Mouse (Mus musculus): ENCODE results near the gene Utrn.

The Utrn gene

DNA sequence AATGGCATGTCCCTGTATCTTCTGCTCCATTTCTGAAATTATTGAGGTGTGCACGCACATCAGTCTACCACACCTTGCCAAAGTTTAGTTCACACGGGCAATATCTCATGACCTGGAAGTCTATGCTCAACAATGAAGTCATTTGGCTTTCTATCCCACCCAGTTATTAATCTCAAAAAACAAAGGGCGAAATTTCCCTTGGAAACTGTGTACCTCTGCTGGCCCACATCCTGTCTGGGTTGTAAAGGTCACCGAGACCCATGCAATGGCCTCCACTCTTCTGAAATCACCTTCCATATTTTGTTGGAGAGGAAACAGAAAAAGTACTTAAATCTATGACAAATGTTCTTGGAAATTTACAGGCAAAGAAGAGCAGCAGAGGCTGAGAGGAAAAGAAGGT is 70.9 kb downstream of the Utrn start:
- no peak for DNase-seq (ENCODE audit: low spot score)

DNA sequence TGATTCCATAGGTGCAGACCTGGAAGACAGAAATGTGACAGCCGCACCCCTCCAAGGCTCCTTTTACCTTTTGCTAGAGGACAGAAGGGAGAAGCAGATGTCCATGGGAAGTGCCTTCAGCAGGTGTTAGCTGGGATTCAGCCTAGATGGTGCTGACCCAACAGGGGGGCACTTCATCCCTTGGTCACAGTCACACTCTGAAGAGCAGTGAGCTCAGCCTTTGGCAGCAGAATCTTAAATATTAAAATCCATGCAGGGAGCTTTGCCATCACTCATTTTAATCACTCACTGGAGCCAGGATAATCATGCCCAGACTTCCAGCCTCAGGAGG is 72.7 kb downstream of the Utrn start:
- DNase-seq (ENCODE audit: low spot score): no peak

DNA sequence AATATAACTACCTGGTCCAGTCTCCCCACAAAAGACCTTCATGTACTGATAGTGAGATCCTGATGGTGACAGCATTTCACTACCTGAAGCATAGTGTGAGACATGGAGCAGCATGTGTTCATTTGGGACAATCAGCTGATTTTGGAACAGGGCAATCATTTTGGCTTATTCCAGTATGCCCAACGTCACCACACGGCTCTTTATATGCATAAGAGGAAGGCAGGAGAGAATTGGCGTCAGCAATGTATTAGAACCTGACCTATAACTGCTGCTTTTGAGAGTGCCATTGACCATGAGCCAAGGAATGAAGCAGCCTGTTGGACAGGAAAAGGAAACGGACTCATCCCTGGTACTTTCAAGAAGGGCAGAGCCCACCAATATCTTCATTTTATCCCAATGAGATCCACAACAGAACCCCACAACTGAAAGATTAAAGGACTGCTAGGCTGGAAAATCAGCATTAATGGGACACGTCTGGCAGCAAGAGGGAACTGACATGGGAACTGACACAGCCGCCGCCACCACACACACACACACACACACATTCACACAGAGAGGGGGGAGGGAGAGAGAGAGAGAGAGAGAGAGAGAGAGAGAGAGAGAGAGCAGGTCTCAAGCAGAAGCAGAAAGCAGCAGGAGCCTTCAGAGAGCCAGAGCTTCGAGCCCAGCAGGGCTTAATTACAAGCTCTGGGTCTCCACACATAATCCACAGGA is 73.2 kb downstream of the Utrn start:
- DNase-seq (ENCODE audit: low spot score): no peak

DNA sequence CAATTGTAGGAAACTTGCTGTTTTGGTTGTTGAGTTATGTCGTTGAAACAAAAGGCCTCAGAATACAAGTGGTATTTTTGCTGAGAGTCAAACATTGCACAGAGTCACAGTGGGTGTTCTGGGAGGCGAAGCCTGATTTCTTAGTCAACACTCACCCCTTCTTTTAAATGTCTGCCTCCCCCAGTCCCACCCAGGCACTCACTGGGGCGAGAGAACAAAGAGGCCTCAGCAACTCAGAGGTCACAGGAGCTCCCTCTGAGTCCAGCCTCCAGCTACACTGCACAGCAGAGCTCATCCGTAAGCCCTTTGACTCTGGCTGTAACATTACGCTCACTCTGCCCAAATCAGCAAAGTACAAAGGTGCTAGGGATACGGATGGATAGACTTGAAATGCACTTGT is 77.1 kb downstream of the Utrn start:
- DNase-seq (ENCODE audit: low spot score): no peak

DNA sequence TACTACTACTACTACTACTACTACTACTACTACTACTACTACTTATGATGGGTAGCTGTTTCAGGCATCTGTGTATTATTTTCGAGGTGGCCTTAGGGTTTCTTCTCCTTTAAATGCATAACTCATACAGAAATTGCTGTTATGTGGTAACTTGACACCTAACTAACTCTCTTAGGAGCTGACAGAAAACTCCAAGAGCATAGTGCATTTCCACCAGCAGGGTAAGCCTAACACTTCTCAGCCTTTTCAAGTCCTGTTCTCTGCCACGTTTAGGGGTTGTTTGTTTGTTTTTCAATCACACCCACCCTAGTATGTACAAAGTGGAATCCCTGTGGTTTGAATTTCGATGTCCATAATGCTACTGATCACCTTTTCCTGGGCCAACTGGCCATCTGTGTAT is 78.3 kb downstream of the Utrn start:
- no peak for DNase-seq (ENCODE audit: low spot score)

- no peak for DNase-seq (ENCODE audit: low spot score)
Measured at GRCm38 (mm10) chr10:12788529-12788928, 80.6 kb downstream of the Utrn start.

DNA sequence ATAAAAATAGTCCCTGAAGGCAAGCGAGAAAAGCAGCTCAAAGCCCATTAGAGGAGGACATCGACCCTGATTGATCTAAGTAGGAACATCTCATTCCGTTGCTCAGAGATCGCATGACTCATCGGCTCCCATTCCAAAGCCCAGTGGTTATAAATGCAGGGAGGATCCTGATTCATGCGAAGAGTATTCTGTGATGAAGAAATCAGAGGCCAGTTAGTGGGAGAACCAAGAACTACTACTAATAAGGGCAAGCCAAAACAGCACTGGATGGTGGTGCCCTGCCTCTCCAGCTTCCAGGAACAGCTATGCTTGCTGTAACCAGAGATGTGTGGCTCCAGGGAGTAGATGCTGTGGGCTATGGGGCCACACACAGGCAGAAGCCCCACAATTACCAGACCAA is 81.2 kb downstream of the Utrn start:
- DNase-seq (ENCODE audit: low spot score): no peak

GRCm38 (mm10) chr10:12785299-12785698 is 83.9 kb downstream of the Utrn start:
- no peak for DNase-seq (ENCODE audit: low spot score)

DNA sequence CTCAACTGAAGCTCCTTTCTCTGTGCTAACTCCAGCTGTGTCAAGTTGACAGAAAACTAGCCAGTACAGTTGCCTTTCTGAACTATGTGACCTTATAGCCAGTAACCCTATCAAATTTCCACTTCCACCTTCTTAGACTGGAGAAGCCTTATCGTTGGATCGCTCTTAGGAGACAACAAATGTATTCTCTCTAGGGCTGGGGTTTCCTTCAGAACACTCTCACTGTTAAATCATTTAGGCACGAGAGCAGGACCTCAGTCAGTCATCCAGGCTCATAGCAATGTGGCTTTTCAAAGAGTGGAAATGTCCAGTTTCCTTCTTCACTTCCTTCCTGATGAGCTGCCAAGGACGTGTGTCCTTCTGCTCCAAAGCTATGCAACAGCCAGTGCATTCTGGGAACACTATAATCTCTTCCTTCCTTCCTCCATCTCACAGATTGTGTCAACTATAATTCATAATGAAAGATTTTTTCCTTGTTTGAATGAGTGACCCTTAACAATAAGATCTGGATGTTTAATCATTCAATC is 87.7 kb downstream of the Utrn start:
- DNase-seq (ENCODE audit: low spot score): no peak

DNA sequence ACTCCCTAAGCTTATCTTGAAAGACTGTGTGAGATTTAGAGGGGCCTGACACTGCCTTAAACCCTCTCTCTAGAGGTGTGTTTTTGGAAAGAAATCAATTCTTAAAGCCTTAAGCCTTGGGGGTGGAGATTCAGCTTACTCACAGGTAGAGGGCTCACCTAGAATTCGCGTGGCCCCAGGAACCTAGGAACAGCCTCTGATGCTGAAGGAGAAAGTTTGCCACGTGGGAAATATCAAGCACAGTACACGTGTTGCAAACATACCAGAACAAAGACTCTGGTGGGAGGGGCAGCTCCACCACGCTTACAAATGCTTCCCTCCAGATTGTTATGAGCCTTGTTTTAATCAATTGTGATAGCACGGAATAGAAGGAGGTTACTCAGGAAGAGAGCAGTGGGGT is 96.0 kb downstream of the Utrn start:
- DNase-seq (ENCODE audit: low spot score): no peak

DNA sequence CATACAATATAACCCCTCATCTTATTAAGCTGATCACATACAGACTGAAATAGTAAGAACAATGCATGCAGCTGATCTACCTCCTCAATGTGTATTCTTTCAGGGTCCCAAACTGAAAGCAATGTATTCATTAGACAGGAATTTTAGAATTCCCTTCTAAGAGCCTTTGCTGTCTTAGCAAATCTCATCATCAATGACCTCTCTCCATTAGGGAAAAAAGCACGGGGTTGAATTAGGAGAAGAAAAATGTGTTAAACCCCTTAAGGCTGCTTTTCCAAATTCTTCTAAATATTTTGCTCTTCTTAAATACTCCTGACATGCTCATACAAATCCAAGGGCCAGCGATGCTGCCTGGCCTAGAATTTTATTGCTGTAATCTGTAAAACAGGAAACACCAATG is 97.7 kb downstream of the Utrn start:
- no peak for DNase-seq (ENCODE audit: low spot score)

GRCm38 (mm10) chr10:12762668-12763067 is 106.5 kb downstream of the Utrn start:
- DNase-seq (ENCODE audit: low spot score): no peak

GRCm38 (mm10) chr10:12758702-12758988 is 110.5 kb downstream of the Utrn start:
- DNase-seq (ENCODE audit: low spot score): no peak

DNA sequence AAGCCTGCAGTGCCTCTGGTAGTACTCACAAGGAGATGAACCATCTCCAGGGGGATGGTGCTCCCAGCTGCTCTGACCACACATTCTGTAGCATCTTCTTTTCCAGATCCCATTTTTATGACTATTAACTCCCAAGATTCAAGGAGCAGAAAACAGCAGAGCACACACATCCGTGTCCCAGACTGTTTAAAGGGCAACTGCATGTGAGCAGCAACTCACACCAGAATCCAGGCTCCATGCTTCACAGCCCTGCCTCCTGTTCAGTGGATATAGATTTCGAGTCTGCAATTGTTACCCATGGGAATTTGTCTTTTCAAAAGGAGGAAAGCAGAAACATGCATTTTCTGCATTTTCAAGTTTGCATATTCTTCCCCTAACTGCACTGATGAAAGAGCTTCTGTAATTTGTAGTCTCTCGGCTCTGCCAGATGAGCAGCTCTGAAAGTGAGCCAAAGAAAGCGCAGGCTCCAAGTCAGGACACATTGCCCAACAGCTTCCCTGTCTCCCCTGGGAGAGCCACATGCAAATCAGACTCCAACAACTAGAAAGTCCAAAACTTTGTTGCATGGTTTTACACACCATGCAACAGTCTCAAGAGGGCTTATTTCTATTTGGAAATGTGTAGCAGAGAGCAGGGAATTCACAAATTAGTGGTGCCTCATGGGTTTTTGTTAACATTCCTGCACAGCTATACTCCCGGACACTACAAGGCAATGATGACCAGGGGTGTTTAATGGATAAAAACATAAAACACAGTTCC is 111.0 kb downstream of the Utrn start:
- DNase-seq (ENCODE audit: low spot score): peak; percentile 36

DNA sequence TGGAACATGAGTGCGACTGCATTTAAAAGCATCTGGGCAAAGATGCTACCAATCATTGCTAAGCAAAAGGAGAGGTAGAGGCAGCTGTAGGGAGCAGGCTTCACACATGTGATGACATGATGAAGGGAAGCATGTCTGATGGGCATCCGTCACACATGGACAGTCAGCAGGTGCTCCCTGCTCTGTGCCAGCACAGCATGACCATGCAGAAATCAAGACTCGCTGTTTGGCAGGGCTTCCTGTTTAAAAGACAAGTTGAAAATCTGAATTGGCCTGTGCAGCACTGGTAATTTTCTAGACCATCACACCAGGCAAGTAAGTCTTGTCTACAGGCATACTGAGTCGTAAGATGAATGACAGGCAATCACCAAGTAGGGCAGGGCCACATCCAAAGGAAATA is 112.5 kb downstream of the Utrn start:
- no peak for DNase-seq (ENCODE audit: low spot score)

- no peak for DNase-seq (ENCODE audit: low spot score)
Measured at GRCm38 (mm10) chr10:12754911-12755310, 114.3 kb downstream of the Utrn start.

- DNase-seq (ENCODE audit: low spot score): no peak
Measured at GRCm38 (mm10) chr10:12754166-12754565, 115.0 kb downstream of the Utrn start.

DNA sequence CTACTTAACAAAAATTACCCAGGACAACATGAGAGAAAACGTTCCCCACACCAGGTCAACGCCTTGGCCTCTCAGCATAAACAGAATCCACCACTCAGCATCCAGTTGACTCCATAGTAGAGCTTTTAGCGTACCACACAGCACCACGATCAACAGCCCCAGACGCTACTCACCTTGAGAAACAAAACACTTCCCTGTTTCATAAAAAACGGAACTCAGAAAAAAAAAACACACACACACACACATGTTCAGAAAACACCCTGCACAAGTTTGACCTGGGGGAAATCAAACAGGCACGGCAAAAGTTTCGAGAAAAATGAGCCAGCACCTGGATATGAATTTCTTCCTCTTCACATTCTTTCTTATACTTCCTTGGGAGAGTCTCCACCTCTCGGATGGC is 125.4 kb downstream of the Utrn start:
- no peak for DNase-seq (ENCODE audit: low spot score)

DNA sequence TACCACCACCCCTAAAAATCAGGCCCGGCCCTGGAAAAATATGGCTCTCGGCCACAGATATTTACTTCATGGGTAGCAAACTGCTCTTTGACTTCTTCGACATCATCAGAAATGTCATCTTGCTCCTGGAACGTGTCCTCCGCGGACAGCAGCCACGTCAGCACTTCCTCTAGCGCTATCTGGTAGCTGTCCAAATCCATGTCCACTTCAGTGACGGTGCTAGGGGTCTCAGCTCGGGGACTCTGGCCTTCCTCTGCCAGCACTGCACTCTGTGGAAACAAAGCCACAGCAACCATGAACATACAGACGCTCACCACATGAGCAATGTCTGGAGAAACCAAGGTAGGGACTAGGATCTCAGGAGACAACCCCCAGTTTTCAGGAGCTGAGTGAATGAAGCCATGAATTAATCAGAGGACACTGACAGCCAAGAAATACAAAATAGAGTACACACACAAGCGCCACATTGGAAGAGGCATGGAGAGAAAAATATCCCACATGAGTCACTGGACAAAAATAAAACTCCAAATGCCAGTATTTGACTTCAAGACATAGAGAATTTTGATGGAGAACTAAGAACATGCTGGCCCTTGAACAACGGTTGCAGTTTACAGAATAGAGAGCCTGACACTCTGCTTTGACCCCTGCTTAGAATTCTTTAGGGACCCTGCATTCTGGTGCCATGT is 129.7 kb downstream of the Utrn start:
- no peak for DNase-seq (ENCODE audit: low spot score)

DNA sequence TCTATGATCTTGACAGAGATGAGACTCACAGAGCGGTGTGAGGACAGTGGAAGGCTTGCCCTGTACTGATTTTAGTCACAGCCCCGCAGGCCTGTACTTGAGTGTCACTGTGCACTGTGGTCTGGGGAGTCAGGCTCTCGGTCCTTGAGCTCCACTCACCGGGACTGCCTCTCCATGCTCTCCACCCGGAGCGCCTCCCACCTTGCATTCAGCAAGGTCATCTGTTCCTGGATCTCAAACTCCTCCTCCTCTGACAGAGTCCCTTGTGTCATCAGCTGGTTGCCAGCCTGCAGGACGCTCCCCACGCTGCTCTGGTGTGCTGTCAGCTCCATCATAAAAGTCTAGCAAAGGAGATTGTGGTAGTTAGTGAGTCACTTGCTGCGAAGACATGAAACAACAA is 131.2 kb downstream of the Utrn start:
- DNase-seq (ENCODE audit: low spot score): no peak

DNA sequence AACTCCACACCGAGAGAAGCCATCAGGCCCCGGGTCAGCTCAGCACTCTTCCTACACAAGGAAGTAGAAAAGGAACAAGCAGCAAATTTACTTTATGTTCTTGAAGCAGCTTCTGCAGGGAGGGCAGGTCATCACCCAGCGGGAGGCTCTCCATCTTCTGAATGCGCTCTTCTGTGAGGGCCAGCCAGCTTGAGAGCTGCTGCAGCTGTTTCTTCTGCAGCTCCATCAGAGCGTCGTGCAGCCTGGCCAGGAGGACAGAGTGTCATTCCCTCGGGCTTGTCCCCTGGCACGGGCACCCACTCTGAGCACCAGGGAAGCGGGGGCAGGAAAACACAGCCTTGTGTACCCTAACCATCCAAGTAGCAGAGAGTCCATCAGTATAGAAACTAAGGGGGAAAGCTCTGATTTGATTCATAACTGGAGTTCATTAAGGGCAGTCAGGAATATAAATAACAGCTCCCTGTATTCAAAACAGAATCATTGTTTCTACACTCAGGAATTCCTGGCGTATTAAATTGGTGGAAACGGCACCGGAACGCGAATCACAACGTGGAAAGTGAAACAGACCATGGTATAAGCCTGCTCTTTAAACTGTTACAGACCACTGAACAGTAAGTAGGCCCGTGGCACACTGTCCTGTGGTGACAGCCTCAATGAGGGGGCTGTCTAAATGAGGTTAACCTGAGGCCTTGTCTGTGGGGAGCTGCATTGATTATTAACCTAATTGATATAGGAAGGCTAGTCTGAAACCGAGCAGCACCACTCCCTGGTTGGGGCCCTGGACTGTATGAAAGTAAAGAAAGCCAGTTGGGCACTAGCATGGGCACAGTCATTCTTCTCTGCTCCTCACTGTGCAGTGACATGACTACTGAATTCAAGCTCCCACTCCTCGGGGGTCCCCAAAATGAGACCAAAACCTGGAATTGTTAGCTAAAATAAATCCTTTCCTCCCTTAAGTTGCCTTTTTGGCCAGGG is 132.0 kb downstream of the Utrn start:
- no peak for DNase-seq (ENCODE audit: low spot score)

DNA sequence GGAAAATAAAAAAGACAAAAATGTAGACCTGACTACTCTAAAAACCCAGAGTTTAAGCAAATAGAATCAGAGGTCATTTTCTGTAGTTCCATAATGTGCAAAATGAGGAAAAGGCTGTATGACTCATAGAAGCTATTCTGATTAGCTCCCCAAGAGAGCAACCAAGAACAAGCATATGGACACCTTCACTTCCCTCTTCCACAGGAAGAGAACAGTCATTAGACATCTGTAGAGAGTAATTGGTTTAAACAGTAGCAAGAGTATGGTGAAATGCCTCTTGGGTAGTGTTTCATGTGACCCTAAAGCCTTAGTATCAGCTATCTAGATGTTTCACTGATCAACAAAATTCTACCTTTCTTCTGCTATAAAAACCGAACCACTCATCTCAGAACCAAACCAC is 133.5 kb downstream of the Utrn start:
- no peak for DNase-seq (ENCODE audit: low spot score)
